Mouse (Mus musculus): ENCODE measurements around the gene Ttc26.

Ttc26 gene

DNA sequence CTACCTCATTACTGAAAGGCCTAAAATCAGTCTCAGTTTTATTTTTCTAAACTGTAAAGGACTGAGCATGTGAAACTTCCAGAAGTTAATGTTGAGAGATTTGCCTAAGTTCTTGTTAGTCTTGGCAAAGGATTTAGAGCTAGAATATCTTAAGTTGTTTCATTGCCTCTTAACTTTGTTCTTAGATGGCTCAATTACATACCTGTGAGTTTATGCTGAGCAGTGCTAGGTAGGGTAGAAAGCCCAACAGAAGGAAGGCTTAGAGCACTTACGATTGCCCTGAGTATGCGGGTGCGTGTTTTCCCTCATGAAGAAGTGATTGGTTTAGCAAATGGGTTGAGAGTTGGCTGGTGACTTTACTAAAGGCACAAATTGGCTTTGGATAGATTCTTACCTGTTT lies 76.8 kb downstream of the Ttc26 start:
- DNase-seq: no peak

GRCm38 (mm10) chr6:38469591-38469990 lies 88.3 kb downstream of the Ttc26 start:
- DNase-seq: no peak

Measured in cerebellum, postnatal 25 days (tissue).